Mouse (Mus musculus) embryonic facial prominence, embryonic 11.5 days (tissue): ENCODE results near the gene Pard3. TPM values are rescaled to one million over a fixed set of nuclear protein-coding genes. Genes with fewer than 3 reads are reported as not detected.
"Not testable (repeated sequence)": the region's sequence is repeated elsewhere in the genome, so short reads cannot be mapped to it uniquely, and the experiment has no call there.

Experiments used
- ATAC-seq: fragments of 200-750 bp; cut with Nextera tagmentation; replicated peaks from 2 replicates; pipeline ENCODE4 v1.8.0; 2017; ENCODE audit warnings: low read depth; ENCODE audit not compliant: insufficient number of reproducible peaks, low FRiP score, low TSS enrichment
- DNase-seq: peaks from one replicate; pipeline ENCODE4 v3.0.0-alpha.2; 2015; ENCODE audit warnings: low spot score
- H3K27ac ChIP-seq: fragments of 300-500 bp; sonication (generic); replicated peaks from 2 replicates; pipeline ENCODE4 v1.5.1; 2014; ENCODE audit warnings: mild to moderate bottlenecking, low read depth, low read length, control low read depth
- H3K27me3 ChIP-seq: fragments of 300-500 bp; sonication (generic); 2 replicates; pipeline ENCODE4 v1.6.1; 2014; ENCODE audit warnings: mild to moderate bottlenecking, low read length, moderate library complexity, mixed read lengths; ENCODE audit not compliant: control insufficient read depth, insufficient read depth
- H3K36me3 ChIP-seq: fragments of 300-500 bp; sonication (generic); replicated peaks from 2 replicates; pipeline ENCODE4 v1.6.1; 2014; ENCODE audit warnings: low read depth, mild to moderate bottlenecking, low read length, moderate library complexity, mixed read lengths; ENCODE audit not compliant: control insufficient read depth, insufficient read depth
- H3K4me1 ChIP-seq: fragments of 300-500 bp; sonication (generic); 2 replicates; pipeline ENCODE4 v1.6.1; 2014; ENCODE audit warnings: low read length, mixed read lengths; ENCODE audit not compliant: control insufficient read depth, insufficient read depth
- H3K4me2 ChIP-seq: fragments of 300-500 bp; sonication (generic); 2 replicates; pipeline ENCODE4 v1.6.1; 2014; ENCODE audit warnings: low read depth, mild to moderate bottlenecking, control low read depth, low read length, moderate library complexity
- H3K4me3 ChIP-seq: fragments of 300-500 bp; sonication (generic); 2 replicates; pipeline ENCODE4 v1.5.1; 2014; ENCODE audit warnings: low read depth, low read length, control low read depth
- H3K9ac ChIP-seq: fragments of 300-500 bp; sonication (generic); replicated peaks from 2 replicates; pipeline ENCODE4 v1.6.1; 2014; ENCODE audit warnings: mild to moderate bottlenecking, control low read depth, low read length
- H3K9me3 ChIP-seq: fragments of 300-500 bp; sonication (generic); replicated peaks from 2 replicates; pipeline ENCODE4 v1.6.1; 2016; ENCODE audit warnings: mild to moderate bottlenecking, low read length, inconsistent platforms, mixed read lengths; ENCODE audit not compliant: control insufficient read depth
- WGBS: fragments of 180-500 bp; shearing (Covaris S2); extraction: QIAGEN DNeasy Blood & Tissue Kit; methylation state at CpG from one replicate; pipeline ENCODE4 v1.1.7; 2014; 5-methylcytosine and 5-hydroxymethylcytosine counted together
- polyA plus RNA-seq: library from polyadenylated mRNA; unstranded; fragments of >200 nt; fragmentation: Nextera tagmentation; extraction: Ambion mirVana; gene quantifications from 2 replicates; pipeline ENCODE4 v1.2.1, GENCODE M21; 2014

The Pard3 gene
- polyA plus RNA-seq, 1 experiment from 2014 or later = 34.5 TPM

- WGBS = 87% methylated on average over 7 of the region's 7 CpGs
- ATAC-seq = no peak
These were observed 98.2 kb downstream of the Pard3 start for GRCm38 (mm10) chr8:127161854-127162253.

DNA sequence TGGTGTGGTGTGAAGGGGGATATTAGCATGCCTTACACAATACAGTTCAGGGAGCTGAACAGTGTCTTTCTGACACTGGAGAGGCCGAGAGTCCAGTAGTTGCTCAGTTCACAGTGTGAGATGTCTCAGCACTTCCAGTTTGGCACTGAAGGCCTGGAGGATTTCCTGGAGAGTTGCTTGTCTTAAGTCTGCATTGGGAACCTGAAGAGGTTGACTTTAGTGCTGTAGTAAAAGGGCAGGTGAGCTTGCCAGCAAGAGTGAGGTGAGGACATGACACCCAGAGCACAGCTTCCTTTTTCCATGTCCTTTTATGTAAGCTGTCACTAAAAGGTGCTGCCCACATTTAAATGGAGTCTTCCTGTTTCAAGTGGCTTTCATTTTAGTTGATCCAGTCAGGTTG lies 99.1 kb downstream of the Pard3 start:
- Histone ChIP-seq H3K9me3 (no peaks in the 10 kb centered on the region), H3K36me3 (no peaks in the 10 kb centered on the region), H3K4me2 (no peak overlapping the region), H3K27me3 (no peaks in the 10 kb centered on the region), H3K27ac (no peak overlapping the region), H3K9ac (no peak overlapping the region), H3K4me1 (no peaks in the 10 kb centered on the region), H3K4me3 (no peak overlapping the region)
- no peak for DNase-seq
- no peak for ATAC-seq
- 94% methylated on average over 1 of the region's 1 CpGs for whole genome bisulfite sequencing

More at GRCm38 (mm10) chr8:127161854-127162253, 98.2 kb downstream of the Pard3 start:
- Histone ChIP-seq H3K4me1 (no peaks in the 10 kb centered on the region), H3K9ac (no peak overlapping the region), H3K36me3 (no peaks in the 10 kb centered on the region), H3K27me3 (no peaks in the 10 kb centered on the region), H3K4me2 (no peak overlapping the region), H3K27ac (no peak overlapping the region), H3K9me3 (no peaks in the 10 kb centered on the region), H3K4me3 (no peak overlapping the region)
- no peak for DNase-seq

- DNase-seq (no peak), ATAC-seq (no peak)
- WGBS = 92% methylated on average over 12 of the region's 12 CpGs
- Histone ChIP-seq H3K27me3 (no peaks in the 10 kb centered on the region), H3K36me3 (no peaks in the 10 kb centered on the region), H3K4me1 (no peaks in the 10 kb centered on the region), H3K4me2 (no peak overlapping the region), H3K9me3 (no peaks in the 10 kb centered on the region), H3K9ac (no peak overlapping the region), H3K27ac (no peak overlapping the region), H3K4me3 (no peak overlapping the region)
These were observed 100.9 kb downstream of the Pard3 start for GRCm38 (mm10) chr8:127164326-127165280.

DNA sequence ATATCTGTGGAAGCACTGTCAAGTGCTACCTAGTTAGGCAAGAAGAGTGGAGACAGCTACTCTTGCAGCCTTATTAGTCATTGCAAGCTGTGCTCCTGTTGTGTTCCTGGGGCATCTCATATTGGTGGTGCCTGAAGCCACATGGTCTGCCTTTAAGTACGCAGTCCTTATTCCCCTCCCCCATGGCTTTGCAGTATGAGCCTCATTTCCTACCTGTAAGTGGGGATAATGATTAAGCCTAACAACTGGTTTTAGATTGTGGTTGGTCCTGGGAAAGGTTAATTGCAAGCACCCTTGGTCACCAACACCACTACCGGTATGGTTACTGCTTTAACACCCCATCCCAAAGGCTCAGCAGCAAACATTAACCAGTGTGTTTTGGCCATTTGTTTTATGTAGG lies 104.8 kb downstream of the Pard3 start:
- DNase-seq (no peak), ATAC-seq (no peak)
- Histone ChIP-seq H3K9me3 (no peaks in the 10 kb centered on the region), H3K27me3 (no peaks in the 10 kb centered on the region), H3K36me3 (no peaks in the 10 kb centered on the region), H3K4me2 (no peak overlapping the region), H3K27ac (no peak overlapping the region), H3K4me1 (no peaks in the 10 kb centered on the region), H3K4me3 (no peak overlapping the region), H3K9ac (no peak overlapping the region)
- WGBS = 72% methylated on average over 2 of the region's 2 CpGs

DNA sequence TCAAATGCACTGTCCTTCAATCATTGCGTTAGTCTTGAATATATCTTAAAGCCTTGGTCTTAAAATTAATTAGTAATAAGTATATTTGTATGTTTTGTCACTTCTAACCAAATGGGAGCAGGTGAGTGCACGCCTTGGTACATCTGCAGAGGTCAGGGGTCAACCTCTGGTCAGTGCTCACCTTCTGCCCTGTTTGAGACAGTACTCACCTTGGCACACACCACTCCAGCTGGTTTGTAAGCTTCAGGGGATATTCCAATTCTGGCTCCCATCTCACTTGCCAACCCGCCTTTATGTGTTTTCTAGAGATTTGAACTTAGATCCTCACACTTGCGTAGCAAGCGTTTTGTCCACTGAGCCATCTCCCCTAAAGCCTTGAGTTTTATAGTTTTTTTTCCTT lies 105.7 kb downstream of the Pard3 start:
- 91% methylated on average over 5 of the region's 5 CpGs for WGBS
- no peak overlapping the region for H3K27ac ChIP-seq
- ATAC-seq = no peak

DNA sequence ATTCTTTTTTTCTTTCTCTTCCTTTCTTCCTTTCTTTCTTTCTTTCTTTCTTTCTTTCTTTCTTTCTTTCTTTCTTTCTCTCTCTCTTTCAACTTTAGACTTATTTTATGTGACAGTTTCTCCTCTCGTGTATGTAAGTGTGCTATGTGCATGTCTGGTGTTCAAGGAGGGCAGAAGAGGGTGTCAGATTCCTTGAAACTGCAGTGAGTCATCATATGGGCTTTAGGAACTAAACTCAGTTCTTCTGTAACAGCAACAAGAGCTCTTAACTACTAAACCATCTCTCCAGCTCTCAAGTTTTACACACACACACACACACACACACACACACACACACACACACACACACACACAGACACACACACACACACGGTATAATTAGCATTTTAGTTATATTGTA lies 106.7 kb downstream of the Pard3 start:
- not testable (repeated sequence) for H3K9ac ChIP-seq, H3K36me3 ChIP-seq, H3K4me3 ChIP-seq, H3K4me1 ChIP-seq, H3K27ac ChIP-seq, DNase-seq, ATAC-seq, H3K4me2 ChIP-seq, H3K27me3 ChIP-seq, H3K9me3 ChIP-seq
- 62% methylated on average over 2 of the region's 2 CpGs for WGBS

More for the DNA sequence above, 105.7 kb downstream of the Pard3 start:
- H3K4me1 ChIP-seq = no peaks in the 10 kb centered on the region
- no peaks in the 10 kb centered on the region for H3K36me3 ChIP-seq
- DNase-seq = no peak
- H3K4me3 ChIP-seq = no peak overlapping the region
- H3K9me3 ChIP-seq = no peaks in the 10 kb centered on the region
- no peak overlapping the region for H3K9ac ChIP-seq
- no peaks in the 10 kb centered on the region for H3K27me3 ChIP-seq
- no peak overlapping the region for H3K4me2 ChIP-seq

DNA sequence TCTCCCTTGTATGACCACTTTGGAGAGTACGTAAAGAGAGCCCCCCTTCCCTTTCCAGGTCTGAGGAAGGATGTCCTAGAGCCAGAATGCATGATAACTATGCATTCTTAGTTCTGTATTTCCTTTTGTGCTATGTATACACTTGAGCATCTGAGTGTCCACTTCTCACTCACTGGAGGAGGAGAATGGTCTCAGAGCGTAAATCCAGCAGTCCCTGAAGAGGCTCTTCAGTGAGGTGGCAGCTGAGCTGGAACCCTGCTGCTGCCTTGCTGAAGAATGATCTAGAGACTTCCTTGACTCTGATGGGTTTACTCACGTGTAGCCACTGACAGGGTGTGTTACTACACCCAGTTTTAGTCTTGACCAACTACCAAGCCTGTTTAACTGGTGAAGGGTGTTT lies 107.2 kb downstream of the Pard3 start:
- DNase-seq (no peak), ATAC-seq (no peak)
- no peaks in the 10 kb centered on the region for H3K9me3 ChIP-seq
- H3K4me1 ChIP-seq = no peaks in the 10 kb centered on the region
- H3K4me3 ChIP-seq = no peak overlapping the region
- no peak overlapping the region for H3K9ac ChIP-seq
- 86% methylated on average over 3 of the region's 3 CpGs for whole genome bisulfite sequencing
- H3K27me3 ChIP-seq = no peaks in the 10 kb centered on the region
- H3K36me3 ChIP-seq = no peaks in the 10 kb centered on the region
- H3K4me2 ChIP-seq = no peak overlapping the region
- H3K27ac ChIP-seq = no peak overlapping the region

GRCm38 (mm10) chr8:127173483-127173882 lies 109.8 kb downstream of the Pard3 start:
- DNase-seq (no peak), ATAC-seq (no peak)
- no peak overlapping the region for H3K27ac ChIP-seq
- H3K4me3 ChIP-seq = no peak overlapping the region
- no peaks in the 10 kb centered on the region for H3K9me3 ChIP-seq
- no peaks in the 10 kb centered on the region for H3K4me1 ChIP-seq
- H3K4me2 ChIP-seq = no peak overlapping the region
- 93% methylated on average over 5 of the region's 5 CpGs for WGBS
- H3K36me3 ChIP-seq = no peaks in the 10 kb centered on the region
- no peak overlapping the region for H3K9ac ChIP-seq
- no peaks in the 10 kb centered on the region for H3K27me3 ChIP-seq
